Mouse (Mus musculus) erythroblast, adult 5-6 weeks (primary cell): ENCODE results near the gene Atp6v1g1. TPM values are rescaled to one million over a fixed set of nuclear protein-coding genes. Genes with fewer than 3 reads are reported as not detected.
A peak's percentile ranks its signal among the peaks of the same experiment; 100 is the strongest.

Experiments used
- ATAC-seq: replicated peaks from 2 replicates; pipeline ENCODE4 v1.8.0; 2016; ENCODE audit warnings: moderate number of reproducible peaks, mild to moderate bottlenecking, moderate TSS enrichment, inconsistent platforms; ENCODE audit not compliant: poor library complexity, low FRiP score, severe bottlenecking
- total RNA-seq, 2 experiments: library from RNA; stranded (forward) in 1 of 2; stranded (reverse) in 1 of 2; fragments of 150-400 nt in 1 of 2; fragments of 200-764, 138-1000 nt in 1 of 2; gene quantifications; 2 replicates each; pipeline versions ENCODE4 v1.2.3 to v1.2.4; 2015 to 2017; ENCODE audit warnings: low replicate concordance in 2 of 2

Gene Atp6v1g1
- 39.6 and 49.7 TPM in 2 replicates for total RNA-seq (2015; ENCODE audit: low replicate concordance)
- total RNA-seq (2017; ENCODE audit: low replicate concordance) = 31.0 and 43.5 TPM in 2 replicates

GRCm38 (mm10) chr4:63544494-63545230 lies at the start of gene Atp6v1g1:
Gene Atp6v1g1 (plus strand): TSS chr4:63544772.
- ATAC-seq = peak; percentile 97

GRCm38 (mm10) chr4:63494967-63495914 lies 49.3 kb upstream of the Atp6v1g1 start:
- ATAC-seq = no peak

- ATAC-seq = no peak
Observed at GRCm38 (mm10) chr4:63495915-63496278, 48.7 kb upstream of the Atp6v1g1 start, which contains the start of gene Whrn. Gene Whrn (minus strand): TSS chr4:63495991.

- ATAC-seq = no peak
Observed at GRCm38 (mm10) chr4:63496312-63496711, 48.3 kb upstream of the Atp6v1g1 start.

GRCm38 (mm10) chr4:63498346-63498745 lies 46.2 kb upstream of the Atp6v1g1 start:
- no peak for ATAC-seq

- ATAC-seq = no peak
Observed at GRCm38 (mm10) chr4:63501050-63501449, 43.5 kb upstream of the Atp6v1g1 start.

GRCm38 (mm10) chr4:63503949-63504348 lies 40.6 kb upstream of the Atp6v1g1 start:
- no peak for ATAC-seq

GRCm38 (mm10) chr4:63507478-63507877 lies 37.1 kb upstream of the Atp6v1g1 start:
- ATAC-seq = no peak

- ATAC-seq = no peak
Observed at GRCm38 (mm10) chr4:63508232-63508631, 36.3 kb upstream of the Atp6v1g1 start.

GRCm38 (mm10) chr4:63512921-63513320 lies 31.7 kb upstream of the Atp6v1g1 start:
- ATAC-seq = no peak

GRCm38 (mm10) chr4:63514454-63514984 lies 30.1 kb upstream of the Atp6v1g1 start:
- no peak for ATAC-seq

GRCm38 (mm10) chr4:63515021-63515420 lies 29.6 kb upstream of the Atp6v1g1 start:
- no peak for ATAC-seq

- ATAC-seq = no peak
Observed at GRCm38 (mm10) chr4:63521813-63522419, 22.7 kb upstream of the Atp6v1g1 start.

GRCm38 (mm10) chr4:63525514-63525913 lies 19.1 kb upstream of the Atp6v1g1 start:
- ATAC-seq = no peak

GRCm38 (mm10) chr4:63528946-63529345 lies 15.6 kb upstream of the Atp6v1g1 start:
- ATAC-seq = no peak

- no peak for ATAC-seq
Observed at GRCm38 (mm10) chr4:63530409-63530808, 14.2 kb upstream of the Atp6v1g1 start.

GRCm38 (mm10) chr4:63537602-63538001 lies 7.0 kb upstream of the Atp6v1g1 start:
- ATAC-seq = no peak

- no peak for ATAC-seq
Observed at GRCm38 (mm10) chr4:63542209-63542608, 2.4 kb upstream of the Atp6v1g1 start.

GRCm38 (mm10) chr4:63543746-63544493 lies 652 bp upstream of the Atp6v1g1 start:
- ATAC-seq = peak; percentile 16
